Mouse (Mus musculus) layer of hippocampus, adult 8-10 months (tissue): ENCODE data around the gene Nol3. TPM values are rescaled to one million over a fixed set of nuclear protein-coding genes. Genes with fewer than 3 reads are reported as not detected.

Experiments
- DNase-seq, 2 experiments: peaks; one replicate each; pipeline ENCODE4 v3.0.0; 2022; ENCODE audit warnings: low spot score in 2 of 2
- total RNA-seq, 4 experiments: library from RNA; stranded (reverse); gene quantifications; 2 replicates each; pipeline ENCODE4 v1.2.4; 2022

The Nol3 gene
- total RNA-seq, 4 experiments from 2014 or later = 8.2 to 14.0 (median 11.6) TPM

GRCm38 (mm10) chr8:105263244-105263912 lies 12.6 kb upstream of the Nol3 start:
- no peak for DNase-seq

GRCm38 (mm10) chr8:105264024-105264982 lies 11.6 kb upstream of the Nol3 start, which contains the start of the genes Tradd and Fbxl8:
Gene Tradd (minus strand): TSS chr8:105264609.
Gene Fbxl8 (plus strand): TSS chr8:105264648.
- DNase-seq = no peak

GRCm38 (mm10) chr8:105265128-105265527 lies 10.8 kb upstream of the Nol3 start:
- DNase-seq = no peak

GRCm38 (mm10) chr8:105266775-105267174 lies 9.2 kb upstream of the Nol3 start:
- DNase-seq = no peak

- DNase-seq = peak; percentile 79 to 83
These were observed 7.4 kb upstream of the Nol3 start for GRCm38 (mm10) chr8:105268342-105269074.

GRCm38 (mm10) chr8:105269075-105269458 lies 6.9 kb upstream of the Nol3 start:
- no peak for DNase-seq

GRCm38 (mm10) chr8:105269461-105269947 lies 6.4 kb upstream of the Nol3 start, which contains the start of gene Hsf4:
Gene Hsf4 (plus strand): TSS chr8:105269801.
- no peak for DNase-seq

- DNase-seq = no peak
These were observed 5.6 kb upstream of the Nol3 start for GRCm38 (mm10) chr8:105270101-105270915.

- no peak for DNase-seq
These were observed 5.1 kb upstream of the Nol3 start for GRCm38 (mm10) chr8:105270916-105271186.

GRCm38 (mm10) chr8:105275387-105275786 lies 553 bp upstream of the Nol3 start:
- DNase-seq = no peak

- no peak for DNase-seq
These were observed 566 bp downstream of the Nol3 start for GRCm38 (mm10) chr8:105276292-105277120.

- DNase-seq = peak; percentile 85 to 92
These were observed 3.0 kb downstream of the Nol3 start for GRCm38 (mm10) chr8:105278911-105279334.

GRCm38 (mm10) chr8:105280567-105280966 lies 4.6 kb downstream of the Nol3 start:
- no peak for DNase-seq

- no peak for DNase-seq
These were observed 5.9 kb downstream of the Nol3 start for GRCm38 (mm10) chr8:105281821-105282220.

- DNase-seq = no peak
These were observed 6.3 kb downstream of the Nol3 start for GRCm38 (mm10) chr8:105282239-105282638.

- no peak for DNase-seq
These were observed 7.1 kb downstream of the Nol3 start for GRCm38 (mm10) chr8:105283074-105283473.

GRCm38 (mm10) chr8:105285514-105285913 lies 9.6 kb downstream of the Nol3 start:
- no peak for DNase-seq

- peak in 1 of 2 experiments; percentile 9 for DNase-seq
These were observed 11.0 kb downstream of the Nol3 start for GRCm38 (mm10) chr8:105286907-105287306.

GRCm38 (mm10) chr8:105288231-105288630 lies 12.3 kb downstream of the Nol3 start:
- no peak for DNase-seq
